Mouse (Mus musculus): ENCODE results near the gene Rffl.

DNA sequence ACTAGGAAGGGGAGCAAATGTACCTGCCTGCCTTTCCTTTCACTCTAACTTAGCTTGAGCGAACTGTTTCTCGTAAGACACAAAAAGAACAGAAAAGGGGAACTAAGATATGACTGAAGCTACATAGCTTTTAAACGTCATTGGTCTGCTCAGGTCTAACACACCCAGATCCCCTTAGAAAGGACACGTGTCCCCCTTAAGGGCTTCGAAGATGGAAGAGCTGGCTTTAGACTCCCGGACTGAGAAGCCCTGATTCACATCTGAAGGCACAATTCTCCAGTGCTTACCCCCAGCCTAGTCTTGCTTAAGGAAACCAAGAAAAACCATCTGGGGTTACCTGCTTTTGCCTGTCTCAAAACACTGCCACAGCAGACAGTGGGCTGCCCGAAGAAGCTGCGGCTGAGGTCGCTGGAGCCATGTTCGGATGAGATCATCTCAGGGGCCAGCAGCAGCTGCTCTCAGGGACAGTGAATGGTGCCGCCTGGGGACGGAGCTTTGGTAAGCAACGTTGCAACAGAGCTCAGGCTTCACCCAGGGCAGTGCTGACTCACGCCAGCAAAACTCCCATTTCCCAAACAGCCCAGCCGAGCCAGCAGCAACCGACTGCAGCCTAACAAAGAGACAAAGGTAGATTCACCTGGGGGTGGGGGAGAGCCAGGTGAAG lies 25.5 kb downstream of the Rffl start:
- no peak for TF ChIP-seq POLR2A (IDR thresholded peaks at IDR 0.05; ENCODE audit: low read depth, low read length)
- TF ChIP-seq CTCF (IDR thresholded peaks at IDR 0.05; ENCODE audit: extremely low read depth, insufficient read length, insufficient replicate concordance, low read depth, low read length) = no peak

Measured in small intestine, adult 2 months (tissue).